ENCODE assay signal across 10 mouse cellular contexts in the genomic region with DNA sequence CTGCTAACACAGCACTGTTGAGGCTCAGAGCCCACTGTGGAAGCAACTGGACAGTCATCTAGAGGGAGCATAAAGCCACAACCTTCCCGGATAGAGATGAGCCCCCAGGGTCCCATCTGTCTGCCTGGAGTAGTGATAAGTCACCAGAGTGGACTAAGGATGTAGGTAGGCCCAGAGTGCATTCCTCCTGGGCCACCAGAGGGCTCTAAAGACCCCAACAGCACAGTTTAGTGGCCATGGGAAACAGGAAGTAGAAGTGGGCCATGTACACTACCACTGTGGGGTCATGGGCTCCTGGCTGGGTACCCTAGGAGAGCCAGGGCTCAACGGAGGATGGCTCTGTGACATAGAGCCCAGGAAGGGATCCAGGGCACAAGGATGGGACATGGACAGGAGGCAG. TPM values are rescaled to one million over a fixed set of nuclear protein-coding genes. Genes with fewer than 3 reads are reported as not detected.
DNase-seq lines count a peak whose midpoint lies in the region; ATAC-seq and TF ChIP-seq lines count a peak whose summit lies in the region.
"Had no signal": no experiment of that assay in that cellular context is flagged by ENCODE, and none has a peak within 500 bp of the region (broad histone marks: within the 10 kb centered on the region; RNA-seq: fewer than 3 reads in every experiment).

No protein-coding gene starts in this region.

- H3K9me3 ChIP-seq in forebrain, embryonic 10.5 days = no peaks in the 10 kb centered on the region; the same call in none of the 2 replicates
- H3K9me3 ChIP-seq in forebrain, embryonic 16.5 days (ENCODE audit: control insufficient read depth, low read length) = no peaks in the 10 kb centered on the region
- no peaks in the 10 kb centered on the region for H3K9me3 ChIP-seq in liver, embryonic 12.5 days (replicated peaks)
- H3K9me3 ChIP-seq in limb, embryonic 12.5 days = no peaks in the 10 kb centered on the region

- H3K27me3 ChIP-seq in forebrain, embryonic 10.5 days (ENCODE audit: poor library complexity, severe bottlenecking) = no peaks in the 10 kb centered on the region
- H3K27me3 ChIP-seq in forebrain, embryonic 16.5 days (replicated peaks; ENCODE audit: control insufficient read depth, insufficient read depth, low read length) = no peaks in the 10 kb centered on the region
- H3K27me3 ChIP-seq in liver, embryonic 12.5 days (replicated peaks) = no peaks in the 10 kb centered on the region
- H3K27me3 ChIP-seq in limb, embryonic 12.5 days = no peaks in the 10 kb centered on the region

- peaks cover 100% of the 10 kb centered on the region for H3K36me3 ChIP-seq in forebrain, embryonic 10.5 days (replicated peaks)
- H3K36me3 ChIP-seq in forebrain, embryonic 16.5 days (ENCODE audit: control insufficient read depth, insufficient read depth) = peaks cover 12% of the 10 kb centered on the region; the same call in 1 of the 2 replicates
- peaks cover 43% of the 10 kb centered on the region for H3K36me3 ChIP-seq in liver, embryonic 12.5 days
- peaks cover 83% of the 10 kb centered on the region for H3K36me3 ChIP-seq in limb, embryonic 12.5 days

- DNase-seq in forebrain, embryonic 10.5 days (ENCODE audit: extremely low spot score, low spot score) = no peak
- no peak for DNase-seq in liver
- no peak for DNase-seq in kidney, postnatal 36 days
- DNase-seq in adrenal gland, adult 18-20 months (ENCODE audit: low spot score in 2 of 2) = no peak
- DNase-seq: cerebellum, postnatal 36 days; gastrocnemius, postnatal 36 days had no signal

- TF ChIP-seq POLR2A in bone marrow, adult 2 months (IDR thresholded peaks at IDR 0.05; ENCODE audit: borderline replicate concordance, control insufficient read depth, low read depth, low read length) = no peak

- peak overlapping the region; percentile 78 for H3K27ac ChIP-seq in forebrain, embryonic 10.5 days
- no peak overlapping the region for H3K27ac ChIP-seq in forebrain, embryonic 16.5 days (ENCODE audit: low read length)
- H3K27ac ChIP-seq in liver, embryonic 12.5 days = peak overlapping the region; percentile 43; the same call in 1 of the 2 replicates
- H3K27ac ChIP-seq in bone marrow, adult 2 months (ENCODE audit: control insufficient read depth, insufficient read depth, low read depth, low read length, poor library complexity) = no peak overlapping the region
- H3K27ac ChIP-seq in limb, embryonic 12.5 days = peak overlapping the region; percentile 80

- H3K4me2 ChIP-seq in forebrain, embryonic 16.5 days (ENCODE audit: low read length) = no peak overlapping the region
- no peak overlapping the region for H3K4me2 ChIP-seq in liver, embryonic 12.5 days
- peak overlapping the region; percentile 44 for H3K4me2 ChIP-seq in limb, embryonic 12.5 days

- 89% methylated on average over 2 of the region's 2 CpGs for WGBS in forebrain, embryonic 10.5 days
- 79% methylated on average over 2 of the region's 2 CpGs for WGBS in forebrain, embryonic 16.5 days
- WGBS in liver, embryonic 12.5 days (ENCODE audit: insufficient replicate concordance) = 28% methylated on average over 2 of the region's 2 CpGs
- WGBS in bone marrow, adult 2 months = 52% methylated on average over 2 of the region's 2 CpGs
- WGBS in limb, embryonic 12.5 days = 69% methylated on average over 2 of the region's 2 CpGs

- H3K4me1 ChIP-seq in forebrain, embryonic 10.5 days = peaks cover 63% of the 10 kb centered on the region
- peaks cover 48% of the 10 kb centered on the region for H3K4me1 ChIP-seq in forebrain, embryonic 16.5 days (replicated peaks; ENCODE audit: control insufficient read depth, insufficient read depth, low read length)
- H3K4me1 ChIP-seq in liver, embryonic 12.5 days = peaks cover 78% of the 10 kb centered on the region
- peaks cover 13% of the 10 kb centered on the region for H3K4me1 ChIP-seq in bone marrow, adult 2 months (ENCODE audit: control insufficient read depth, insufficient read depth, low read length)
- H3K4me1 ChIP-seq in limb, embryonic 12.5 days (replicated peaks) = peaks cover 43% of the 10 kb centered on the region

- H3K9ac ChIP-seq in forebrain, embryonic 16.5 days (replicated peaks; ENCODE audit: low read depth, low read length) = no peak overlapping the region
- no peak overlapping the region; the same call in 1 of the 2 replicates for H3K9ac ChIP-seq in liver, embryonic 12.5 days
- H3K9ac ChIP-seq in limb, embryonic 12.5 days (replicated peaks) = no peak overlapping the region

- TF ChIP-seq CTCF in bone marrow, adult 2 months (IDR thresholded peaks at IDR 0.05; ENCODE audit: control insufficient read depth, insufficient read depth, low read length) = peak; percentile 30; the same call in 1 of the 2 replicates

- peak overlapping the region; percentile 2; the same call in 1 of the 2 replicates for H3K4me3 ChIP-seq in forebrain, embryonic 10.5 days
- no peak overlapping the region for H3K4me3 ChIP-seq in forebrain, embryonic 16.5 days (replicated peaks; ENCODE audit: low read length)
- H3K4me3 ChIP-seq in liver, embryonic 12.5 days = no peak overlapping the region
- no peak overlapping the region for H3K4me3 ChIP-seq in bone marrow, adult 2 months (replicated peaks; ENCODE audit: control insufficient read depth, low read depth, low read length)
- H3K4me3 ChIP-seq in limb, embryonic 12.5 days (replicated peaks) = 0 out of 2 replicates have a peak overlapping the region, but pooled peaks have one; percentile 4

- no peak for ATAC-seq in forebrain, embryonic 16.5 days
- no peak for ATAC-seq in liver, embryonic 12.5 days
- no peak for ATAC-seq in limb, embryonic 12.5 days (ENCODE audit: insufficient number of reproducible peaks, insufficient read depth, low FRiP score, low TSS enrichment, low read depth)

RNA-seq across cellular contexts. Expression of gene Ttyh3, which starts 8.0 kb away (rescaled TPM):
- 31.6 and 35.7 TPM in 2 replicates for polyA plus RNA-seq in forebrain, embryonic 10.5 days (2016; fragmentation: Nextera tagmentation; extraction: Ambion mirVana)
- 68.7 and 68.9 TPM in 2 replicates for polyA plus RNA-seq in forebrain, embryonic 16.5 days (2015; fragmentation: Nextera tagmentation; extraction: Ambion mirVana)
- polyA plus RNA-seq in liver, embryonic 12.5 days (2016; fragmentation: Nextera tagmentation; extraction: Ambion mirVana) = 13.0 and 15.6 TPM in 2 replicates
- polyA plus RNA-seq in bone marrow, adult 2 months (2011; ENCODE audit: insufficient read depth, insufficient read length, low replicate concordance, missing spikeins) = 20.1 and 34.8 TPM in 2 replicates
- 48.8 and 58.0 TPM in 2 replicates for polyA plus RNA-seq in limb, embryonic 12.5 days (2016; fragmentation: Nextera tagmentation; extraction: Ambion mirVana)
- 10 to 100 TPM; 26.5 to 70.6 TPM for total RNA-seq in adrenal gland, adult 18-20 months (2021)

RNA-seq across cellular contexts. Expression of gene Lfng, which starts 33.7 kb away (rescaled TPM):
- 33.1 and 33.3 TPM in 2 replicates for polyA plus RNA-seq in forebrain, embryonic 10.5 days (2016; fragmentation: Nextera tagmentation; extraction: Ambion mirVana)
- polyA plus RNA-seq in forebrain, embryonic 16.5 days (2015; fragmentation: Nextera tagmentation; extraction: Ambion mirVana) = 23.3 and 25.6 TPM in 2 replicates
- polyA plus RNA-seq in liver, embryonic 12.5 days (2016; fragmentation: Nextera tagmentation; extraction: Ambion mirVana) = 7.4 and 8.3 TPM in 2 replicates
- 25.9 and 26.5 TPM in 2 replicates for polyA plus RNA-seq in bone marrow, adult 2 months (2011; ENCODE audit: insufficient read depth, insufficient read length, low replicate concordance, missing spikeins)
- polyA plus RNA-seq in limb, embryonic 12.5 days (2016; fragmentation: Nextera tagmentation; extraction: Ambion mirVana) = 10.3 and 10.8 TPM in 2 replicates
- 10 to 100 TPM in 1 of 2 experiments, 1 to 10 TPM in 1; 9.8 to 12.3 TPM for total RNA-seq in adrenal gland, adult 18-20 months (2021)

Comparison
In these comparisons a context has a peak if more than half of its experiments do, and no peak if none do; other contexts are left out.
1. H3K27ac ChIP-seq: peak in forebrain, embryonic 10.5 days (single experiment), liver, embryonic 12.5 days (single experiment) and limb, embryonic 12.5 days (single experiment); none in forebrain, embryonic 16.5 days (single experiment) and bone marrow, adult 2 months (single experiment).
2. H3K4me3 ChIP-seq: peak in forebrain, embryonic 10.5 days (single experiment) and limb, embryonic 12.5 days (single experiment); none in forebrain, embryonic 16.5 days (single experiment), liver, embryonic 12.5 days (single experiment) and bone marrow, adult 2 months (single experiment).